In genomic region chr12:31560002-31560401, GRCm38 (mm10) we compare ENCODE assay signal across 10 mouse cellular contexts. TPM values are rescaled to one million over a fixed set of nuclear protein-coding genes. Genes with fewer than 3 reads are reported as not detected.
A peak's percentile ranks its signal among the peaks of the same experiment; 100 is the strongest.
DNase-seq lines count a peak whose midpoint lies in the region; ATAC-seq and TF ChIP-seq lines count a peak whose summit lies in the region.
"Had no signal": no experiment of that assay in that cellular context is flagged by ENCODE, and none has a peak within 500 bp of the region (broad histone marks: within the 10 kb centered on the region; RNA-seq: fewer than 3 reads in every experiment).

No protein-coding gene starts in this region.

- no peak for TF ChIP-seq POLR2A in limb, embryonic 14.5 days (IDR thresholded peaks at IDR 0.05; ENCODE audit: borderline replicate concordance, extremely low read depth, insufficient read depth, insufficient read length)

- H3K27ac ChIP-seq in gastrocnemius, adult 2 months, result no peak overlapping the region
- H3K27ac ChIP-seq in lung, postnatal 0 days (ENCODE audit: low read length), result no peak overlapping the region
- H3K27ac ChIP-seq in limb, embryonic 14.5 days (replicated peaks; ENCODE audit: low read depth, low read length), result no peak overlapping the region
- H3K27ac ChIP-seq in stomach, postnatal 0 days (replicated peaks), result no peak overlapping the region

- H3K9me3 ChIP-seq in lung, postnatal 0 days (ENCODE audit: low read length), result no peaks in the 10 kb centered on the region
- no peaks in the 10 kb centered on the region for H3K9me3 ChIP-seq in limb, embryonic 14.5 days (ENCODE audit: control insufficient read depth, low read length)
- H3K9me3 ChIP-seq in stomach, postnatal 0 days (ENCODE audit: control insufficient read depth, low read length), result no peaks in the 10 kb centered on the region

- H3K36me3 ChIP-seq in lung, postnatal 0 days (ENCODE audit: insufficient read depth, low read length), result no peaks in the 10 kb centered on the region
- H3K36me3 ChIP-seq in limb, embryonic 14.5 days (ENCODE audit: control insufficient read depth, insufficient read depth, low read length), result no peaks in the 10 kb centered on the region
- no peaks in the 10 kb centered on the region for H3K36me3 ChIP-seq in stomach, postnatal 0 days (ENCODE audit: control insufficient read depth, insufficient read depth, low read length)

- no peak for DNase-seq in gastrocnemius, adult 2 months
- no peak for DNase-seq in gastrocnemius, postnatal 36 days
- DNase-seq in lung, postnatal 0 days (ENCODE audit: low spot score), result no peak
- DNase-seq in lung, postnatal 14 days, result no peak
- no peak for DNase-seq in limb, embryonic 14.5 days (ENCODE audit: low spot score)
- DNase-seq in stomach, postnatal 0 days (ENCODE audit: low spot score), result no peak
- DNase-seq in ovary, adult 18-20 months (ENCODE audit: low spot score), result no peak
- no peak for DNase-seq in frontal cortex, postnatal 14 days (ENCODE audit: low spot score in 2 of 2)
- DNase-seq: layer of hippocampus, adult 9-11 months had no signal

- WGBS in lung, postnatal 0 days, result 17% methylated on average over 5 of the region's 5 CpGs
- WGBS in limb, embryonic 14.5 days, result 10% methylated on average over 5 of the region's 5 CpGs
- 16% methylated on average over 5 of the region's 5 CpGs for WGBS in stomach, postnatal 0 days

- H3K4me2 ChIP-seq in lung, postnatal 0 days (replicated peaks; ENCODE audit: low read depth, low read length), result peak overlapping the region; percentile 61; the same call in 1 of the 2 replicates
- H3K4me2 ChIP-seq in limb, embryonic 14.5 days (replicated peaks; ENCODE audit: low read depth, low read length, severe bottlenecking), result no peak overlapping the region
- H3K4me2 ChIP-seq in stomach, postnatal 0 days (replicated peaks; ENCODE audit: low read depth), result peak overlapping the region; percentile 74; the same call in 1 of the 2 replicates

- intact Hi-C loops in gastrocnemius, adult 2 months (cut with DNase I), result no loop called here
- intact Hi-C loops in gastrocnemius, postnatal 36 days (cut with DNase I), result no loop called here

- no peaks in the 10 kb centered on the region for H3K4me1 ChIP-seq in lung, postnatal 0 days (ENCODE audit: insufficient read depth, low read depth, low read length)
- H3K4me1 ChIP-seq in limb, embryonic 14.5 days (ENCODE audit: control insufficient read depth, insufficient read depth, low read length), result no peaks in the 10 kb centered on the region; the same call in 1 of the 2 replicates
- H3K4me1 ChIP-seq in stomach, postnatal 0 days (replicated peaks; ENCODE audit: control insufficient read depth, insufficient read depth), result peaks cover 3% of the 10 kb centered on the region; the same call in 1 of the 2 replicates

- no peak for TF ChIP-seq CTCF in gastrocnemius, adult 2 months (IDR thresholded peaks at IDR 0.05)
- no peak for TF ChIP-seq CTCF in lung, postnatal 0 days (IDR thresholded peaks at IDR 0.05)
- TF ChIP-seq CTCF in stomach, postnatal 0 days (IDR thresholded peaks at IDR 0.05; ENCODE audit: low read depth), result no peak

- H3K4me3 ChIP-seq in gastrocnemius, adult 2 months, result peak overlapping the region; percentile 72; the same call in 1 of the 2 replicates
- H3K4me3 ChIP-seq in lung, postnatal 0 days (ENCODE audit: low read depth, low read length), result no peak overlapping the region; the same call in 1 of the 2 replicates
- 0 out of 2 replicates have a peak overlapping the region, but pooled peaks have one; percentile 47 for H3K4me3 ChIP-seq in limb, embryonic 14.5 days (replicated peaks; ENCODE audit: low read length)
- no peak overlapping the region; the same call in 1 of the 2 replicates for H3K4me3 ChIP-seq in stomach, postnatal 0 days (ENCODE audit: low read depth, low read length)

- peaks cover 32% of the 10 kb centered on the region for H3K27me3 ChIP-seq in lung, postnatal 0 days (replicated peaks; ENCODE audit: insufficient read depth, low read length)
- peaks cover 46% of the 10 kb centered on the region for H3K27me3 ChIP-seq in limb, embryonic 14.5 days (ENCODE audit: control insufficient read depth, insufficient read depth, low read length)
- 0 out of 2 replicates have a peak, but pooled peaks cover 6% of the 10 kb centered on the region for H3K27me3 ChIP-seq in stomach, postnatal 0 days (ENCODE audit: control insufficient read depth, insufficient read depth, low read length)

- H3K9ac ChIP-seq in lung, postnatal 0 days (replicated peaks; ENCODE audit: low read depth), result no peak overlapping the region
- H3K9ac ChIP-seq in limb, embryonic 14.5 days (ENCODE audit: low read depth, low read length, severe bottlenecking), result no peak overlapping the region
- no peak overlapping the region for H3K9ac ChIP-seq in stomach, postnatal 0 days (ENCODE audit: low read length)

- no peak for TF ChIP-seq EP300 in lung, postnatal 0 days (IDR thresholded peaks at IDR 0.05)
- TF ChIP-seq EP300 in stomach, postnatal 0 days (optimal IDR thresholded peaks at IDR 0.05), result no peak

- ATAC-seq in lung, postnatal 0 days, result no peak
- no peak for ATAC-seq in limb, embryonic 14.5 days (ENCODE audit: low FRiP score, low read depth)
- ATAC-seq in stomach, postnatal 0 days (ENCODE audit: low FRiP score, low TSS enrichment), result no peak

RNA-seq across cellular contexts. Expression of gene Slc26a4, which starts 0.2 kb away (rescaled TPM):
- not detected for total RNA-seq in gastrocnemius, adult 2 months (2021)
- not detected for total RNA-seq in gastrocnemius, postnatal 36 days (2021)
- polyA plus RNA-seq in lung, postnatal 0 days (2015; fragmentation: Nextera tagmentation; extraction: Ambion mirVana), result 0.54 TPM in 1 of 2 replicates, not detected in the other
- 0.05 and 0.06 TPM in 2 replicates for polyA plus RNA-seq in limb, embryonic 14.5 days (2012; rRNA removed)
- not detected in 2 replicates for polyA plus RNA-seq in limb, embryonic 14.5 days (2014; fragmentation: Nextera tagmentation; extraction: Ambion mirVana)
- 0.16 and 0.29 TPM in 2 replicates for polyA plus RNA-seq in stomach, postnatal 0 days (2015; fragmentation: Nextera tagmentation; extraction: Ambion mirVana)
- total RNA-seq: megakaryocyte, adult 5-6 weeks had no signal

Comparison
In these comparisons a context has a peak if more than half of its experiments do, and no peak if none do; other contexts are left out.
1. H3K4me3 ChIP-seq: peak in gastrocnemius, adult 2 months (single experiment) and limb, embryonic 14.5 days (single experiment); none in lung, postnatal 0 days (single experiment) and stomach, postnatal 0 days (single experiment).